Mouse (Mus musculus) 416B (cell line): ENCODE results near the gene Ecsit.
A peak's percentile ranks its signal among the peaks of the same experiment; 100 is the strongest.

Experiments used
- DNase-seq: peaks from one replicate; pipeline ENCODE4 v3.0.0; 2011; ENCODE audit warnings: low read depth

Ecsit gene

DNA sequence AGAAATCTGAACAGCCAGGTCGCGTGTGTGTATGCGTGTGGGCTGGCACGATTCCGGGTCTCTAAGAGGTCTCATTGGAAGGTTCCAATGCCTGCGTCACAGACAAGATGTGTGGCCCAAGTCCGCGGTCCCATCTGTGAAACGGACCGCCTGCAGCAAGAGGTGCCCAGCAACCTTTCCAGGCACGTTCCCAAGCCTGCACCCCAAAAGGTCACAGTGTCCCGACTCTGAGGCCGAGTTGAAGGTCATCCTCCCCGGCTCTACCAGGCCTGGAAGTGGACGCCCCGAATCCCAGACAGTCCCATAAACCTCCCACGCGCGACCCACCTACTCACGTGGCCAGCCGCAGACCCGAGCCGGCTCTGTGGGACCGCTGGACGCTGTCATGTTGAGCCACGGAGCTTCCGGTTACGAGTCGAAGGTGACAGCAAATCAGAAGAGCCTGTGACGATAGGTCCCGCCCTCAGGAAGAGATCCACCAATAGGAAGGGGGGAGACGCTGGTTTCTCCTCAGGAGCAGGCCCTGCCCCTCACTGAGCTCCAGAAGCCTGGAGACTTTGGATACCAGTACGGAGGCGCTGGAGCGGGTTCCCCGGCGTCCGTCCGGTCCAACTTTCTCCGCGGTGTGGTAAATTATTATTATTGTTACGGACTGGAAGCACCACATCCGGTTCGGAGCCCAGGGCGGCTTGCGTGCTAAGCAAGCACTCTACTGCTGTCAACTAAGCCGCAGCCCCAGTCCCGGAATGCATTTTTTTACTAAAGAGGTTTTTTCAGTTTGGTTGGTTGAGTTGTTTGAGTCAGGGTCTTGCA is at the start of gene Ecsit:
Gene Ecsit (minus strand): TSS at position 417 of the 813 bp plus-strand sequence.
- DNase-seq = peak; percentile 97

DNA sequence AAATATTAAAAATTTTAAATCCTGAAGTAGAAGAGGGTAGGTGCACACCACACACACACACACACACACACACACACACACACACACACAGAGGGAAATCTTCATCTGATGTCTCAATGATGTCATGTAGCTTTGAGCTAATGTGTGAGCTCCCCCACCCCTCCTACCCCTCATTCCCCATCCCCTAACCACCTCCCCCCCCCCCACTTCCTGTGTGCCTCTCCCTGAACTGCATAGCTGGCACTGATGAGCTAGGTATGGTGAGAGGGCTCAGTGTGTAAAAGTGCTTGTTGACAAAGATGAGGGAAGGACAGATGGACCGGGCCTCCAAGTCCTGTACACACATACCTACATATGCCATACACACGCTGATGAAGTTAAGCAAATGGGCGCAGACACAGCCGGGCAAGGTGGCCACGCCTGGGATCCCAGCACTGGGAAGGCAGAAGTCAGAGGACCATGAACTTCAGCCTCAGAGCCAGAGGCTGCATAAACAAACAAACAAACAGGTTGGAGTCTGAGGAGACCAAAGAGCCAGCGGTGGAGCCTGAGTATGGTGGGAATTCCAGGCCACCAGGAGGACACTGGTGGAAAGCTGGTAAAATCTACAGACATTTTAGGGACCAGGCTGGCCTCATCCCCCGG is 49.1 kb upstream of the Ecsit start:
- no peak for DNase-seq

DNA sequence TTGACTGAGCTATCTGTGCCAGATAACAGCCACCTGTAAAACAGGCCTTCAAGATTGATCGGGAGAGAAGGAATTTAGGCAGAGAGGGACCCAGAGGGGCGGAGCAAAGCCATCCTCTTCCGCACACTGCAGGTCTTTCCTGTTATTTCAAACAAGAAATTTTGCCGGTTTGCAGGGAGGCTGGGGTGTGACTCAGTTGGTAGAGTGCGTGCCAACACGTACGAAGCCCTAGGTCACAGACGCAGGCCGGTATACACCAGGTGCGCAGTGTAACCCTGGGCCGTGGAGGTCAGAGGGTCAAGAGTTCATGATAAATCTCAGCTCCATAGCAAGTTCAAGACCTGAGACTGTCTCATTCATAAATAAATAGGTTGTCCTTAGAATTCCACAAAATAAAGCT is 47.0 kb upstream of the Ecsit start:
- no peak for DNase-seq

DNA sequence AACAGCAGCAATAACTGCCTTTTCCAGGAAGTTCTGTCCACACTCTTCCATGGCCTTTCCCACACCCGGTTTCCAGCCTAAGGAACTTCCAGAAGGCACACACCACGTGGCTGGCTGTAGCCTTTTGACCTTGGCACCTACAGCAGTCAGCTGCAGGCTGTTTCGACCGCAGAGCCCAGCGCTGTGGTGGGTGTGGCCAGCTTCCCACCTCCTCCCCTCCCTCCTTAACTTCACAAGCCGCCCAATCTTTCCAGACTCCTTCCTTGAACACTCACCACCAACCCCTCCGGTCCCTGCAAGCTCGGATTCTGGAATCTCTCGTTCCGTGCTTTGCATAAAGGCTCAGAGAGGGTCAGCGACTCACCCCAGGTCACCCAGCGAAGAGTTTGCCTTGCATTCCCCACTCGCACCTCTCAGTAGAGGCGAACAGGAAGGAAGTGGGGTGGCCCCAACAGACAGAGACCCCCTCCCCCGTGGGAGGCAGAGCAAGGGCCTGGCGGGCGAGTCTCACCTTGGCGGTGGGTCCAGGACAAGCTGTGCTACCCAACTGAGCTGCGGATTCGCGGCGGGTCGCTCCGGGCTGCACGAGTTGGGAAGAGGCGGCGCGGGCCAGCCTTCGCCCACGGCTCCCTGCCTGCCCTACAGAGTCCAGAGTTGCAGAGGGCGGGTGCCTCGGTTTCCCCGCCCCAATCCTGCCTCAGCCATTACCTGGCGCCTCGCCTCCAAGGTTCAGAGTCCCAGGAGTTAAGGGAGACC is 46.2 kb upstream of the Ecsit start:
- no peak for DNase-seq

DNA sequence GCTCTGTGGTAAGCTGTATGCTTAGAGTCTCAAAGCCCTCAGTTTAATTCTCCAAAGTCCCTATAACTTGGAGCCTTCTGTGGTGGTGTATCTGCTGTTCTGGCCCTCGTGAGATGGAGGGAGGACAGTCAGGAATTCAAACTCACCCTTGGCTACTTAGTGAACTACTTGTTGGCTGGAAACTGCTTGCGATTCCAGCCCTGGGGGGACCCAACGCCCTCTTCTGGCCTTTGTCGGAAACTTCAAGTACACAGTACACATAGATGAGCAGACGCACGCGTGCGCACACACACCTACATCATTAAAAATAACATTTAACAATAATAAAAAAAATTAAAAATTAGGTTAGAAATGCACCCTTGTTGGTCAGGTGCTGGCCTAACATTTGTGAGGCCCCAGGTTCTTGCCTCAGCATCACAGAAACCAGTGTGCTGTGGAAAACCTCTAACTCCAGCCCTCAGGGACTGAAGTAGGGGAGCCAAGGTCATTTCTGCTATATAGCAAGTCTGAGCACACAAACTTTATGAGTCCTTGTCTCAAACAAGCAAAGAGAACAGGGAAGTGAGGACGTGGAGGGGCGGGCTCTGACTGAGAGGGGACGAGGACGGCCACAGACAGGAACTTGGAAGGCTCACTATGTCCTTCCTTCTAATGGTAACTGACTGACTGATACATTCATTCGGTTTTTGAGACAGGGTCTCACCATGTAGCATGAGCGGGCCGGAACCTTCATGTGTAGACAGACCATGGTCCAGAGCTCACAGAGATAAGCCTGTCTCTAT is 40.2 kb upstream of the Ecsit start:
- no peak for DNase-seq

DNA sequence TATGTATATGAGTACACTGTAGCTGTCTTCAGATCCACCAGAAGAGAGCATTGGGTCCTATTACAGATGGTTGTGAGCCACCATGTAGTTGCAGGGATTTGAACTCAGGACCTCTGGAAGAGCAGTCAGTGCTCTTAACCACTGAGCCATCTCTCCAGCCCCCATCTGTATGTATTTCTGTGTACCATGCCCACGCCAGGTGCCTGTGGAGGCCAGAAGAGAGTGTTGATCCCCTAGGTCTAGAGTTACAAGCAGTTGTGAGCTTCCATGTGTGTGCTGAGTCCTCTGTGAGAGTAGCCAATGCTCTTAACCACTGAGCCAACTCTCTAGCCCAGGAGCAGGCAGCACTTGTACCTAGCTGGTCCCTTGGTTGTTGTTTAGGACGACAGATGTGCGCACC is 38.9 kb upstream of the Ecsit start:
- no peak for DNase-seq

DNA sequence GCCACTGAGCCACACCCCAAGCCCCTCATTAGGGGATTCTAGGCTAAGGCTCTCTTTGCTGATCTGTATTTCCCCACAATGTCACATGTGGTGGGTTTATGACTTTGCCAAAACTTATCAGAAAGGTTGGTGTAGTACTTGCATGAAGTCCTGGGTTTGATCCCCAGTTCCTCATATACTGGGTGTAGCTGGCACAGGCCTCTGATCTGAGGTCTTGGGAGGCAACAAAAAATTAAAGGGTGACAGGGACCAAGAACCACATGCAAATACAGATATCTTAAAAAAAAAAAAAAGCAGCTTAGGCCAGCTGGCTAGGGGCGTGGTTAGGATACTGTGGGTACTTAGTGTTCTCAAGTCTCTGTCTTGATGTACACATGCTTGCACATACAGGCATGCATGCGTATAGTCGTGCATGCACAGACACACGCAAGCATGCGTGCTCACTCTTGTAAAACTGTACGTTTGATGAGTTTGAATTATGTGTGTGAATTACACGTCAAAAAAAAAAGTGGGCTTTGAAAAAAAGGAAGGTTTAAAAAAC is 37.9 kb upstream of the Ecsit start:
- DNase-seq = no peak

DNA sequence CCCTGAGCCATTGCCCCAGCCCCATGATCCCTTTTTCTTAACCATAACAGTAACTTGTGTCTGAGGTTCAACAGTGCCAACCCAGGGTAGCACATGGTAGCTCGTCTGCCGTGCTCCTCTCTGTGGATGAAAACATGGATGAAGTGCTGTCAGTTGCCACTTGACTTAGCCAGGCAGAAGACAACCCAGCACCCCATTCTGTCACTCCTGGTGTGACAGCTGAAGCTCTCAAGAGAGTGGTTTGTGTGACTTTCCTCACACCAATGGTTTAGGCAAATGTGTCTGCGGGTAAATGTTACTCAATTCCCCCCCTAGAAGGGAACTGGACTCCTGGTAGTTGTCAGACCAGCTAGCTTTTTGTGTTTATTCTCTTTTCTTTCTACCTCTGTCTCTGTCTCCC is 36.8 kb upstream of the Ecsit start:
- peak; percentile 47 for DNase-seq

DNA sequence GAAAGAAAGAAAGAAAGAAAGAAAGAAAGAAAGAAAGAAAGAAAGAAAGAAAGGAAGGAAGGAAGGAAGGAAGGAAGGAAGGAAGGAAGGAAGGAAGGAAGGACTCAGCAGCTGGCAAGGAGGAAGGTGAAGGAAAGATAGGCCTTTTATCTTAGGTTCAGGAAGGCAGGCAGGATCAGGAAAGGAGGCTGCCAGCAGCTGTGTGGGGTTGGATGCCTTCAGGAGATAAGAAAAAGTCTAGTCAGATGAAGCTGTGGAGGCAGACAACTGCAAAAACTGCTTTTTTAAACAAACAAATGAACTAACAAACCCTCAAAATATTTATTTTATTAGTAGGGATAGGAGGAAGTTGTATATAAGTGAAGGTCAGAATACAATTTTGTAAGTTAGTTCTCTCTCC is 36.3 kb upstream of the Ecsit start:
- DNase-seq = peak; percentile 31

DNA sequence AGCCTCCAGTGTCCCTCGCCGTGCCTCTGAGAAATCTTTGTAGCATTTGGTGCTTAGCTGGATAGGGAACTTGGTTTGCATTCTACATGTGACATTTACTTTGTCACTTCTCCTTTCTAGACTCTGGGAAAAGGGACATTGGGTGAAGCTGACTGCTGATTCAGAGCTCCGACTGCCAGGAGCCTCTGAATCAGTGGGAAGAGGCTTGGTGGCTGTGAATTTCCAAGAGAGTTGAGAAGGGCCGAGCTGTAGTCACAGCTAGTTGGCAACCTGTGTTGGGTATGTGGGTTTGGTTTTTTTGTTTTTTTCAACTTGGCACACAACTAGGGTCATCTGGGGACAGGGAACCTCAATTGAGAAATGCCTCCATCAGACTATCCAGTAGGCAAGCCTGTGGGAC is 34.3 kb upstream of the Ecsit start:
- DNase-seq = no peak

DNA sequence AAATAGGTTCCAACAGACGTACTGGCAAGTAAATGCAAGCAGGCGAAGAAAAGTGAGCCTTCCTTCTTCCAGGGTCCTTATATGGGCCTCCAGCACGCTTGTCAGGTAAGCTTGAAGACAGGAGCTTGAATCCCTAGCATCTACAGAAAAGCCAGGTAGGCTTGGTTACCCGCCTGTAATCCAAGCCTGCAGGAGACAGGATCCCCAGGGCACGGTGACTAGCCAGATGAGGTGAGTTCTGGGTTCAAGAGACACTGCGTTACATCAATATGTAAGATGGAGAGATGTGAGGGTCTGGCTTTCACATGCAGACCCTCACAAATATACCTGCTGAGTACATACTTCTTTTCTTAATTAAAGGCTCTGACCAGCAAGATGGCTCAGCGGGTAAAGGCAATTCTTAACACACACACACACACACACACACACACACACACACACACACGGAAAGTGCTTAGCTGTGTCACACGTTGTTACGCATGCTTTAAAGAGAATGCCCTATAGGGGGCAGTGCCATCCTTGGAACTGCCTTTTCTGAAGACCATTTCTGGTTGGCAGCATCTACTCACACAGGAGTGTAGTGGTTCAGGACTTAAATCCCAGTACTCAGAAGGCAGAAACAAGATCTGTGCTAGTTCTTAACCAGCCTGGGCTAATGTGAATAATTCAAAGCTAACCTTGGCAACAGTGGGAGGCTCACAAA is 32.7 kb upstream of the Ecsit start:
- DNase-seq = peak; percentile 95

DNA sequence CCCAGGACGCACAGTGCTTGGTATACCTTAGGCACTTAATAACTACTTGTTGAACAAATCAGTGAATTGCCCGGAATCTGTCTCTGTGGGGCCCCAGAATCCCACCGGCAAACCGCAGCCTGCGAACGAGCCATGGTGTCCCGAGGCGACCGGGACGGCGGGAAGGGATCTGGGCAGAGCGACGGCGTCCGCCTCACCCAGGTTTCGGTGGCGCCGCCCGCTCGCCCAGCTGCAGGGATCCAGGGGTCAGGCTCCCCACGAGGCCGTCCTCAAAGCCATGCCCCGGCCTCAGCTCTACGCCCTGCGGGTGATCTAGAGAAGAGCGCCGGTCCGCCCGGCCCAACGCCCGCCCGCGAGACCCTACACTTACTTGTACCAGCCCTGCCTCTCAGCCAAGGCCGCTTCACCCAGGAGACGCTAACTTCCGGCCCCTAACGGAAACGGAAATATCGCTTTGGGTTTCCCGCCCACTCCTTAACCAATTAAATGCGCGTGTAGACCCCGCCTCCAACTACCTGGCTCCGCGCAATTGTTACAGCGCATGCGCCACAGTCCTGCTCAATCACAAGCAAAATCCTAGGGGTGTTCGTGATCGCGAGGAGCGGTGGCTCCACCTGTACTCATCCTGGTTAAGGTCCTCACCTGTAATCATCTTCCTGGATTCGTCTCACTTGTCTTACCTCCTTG is 31.6 kb upstream of the Ecsit start, which contains the start of gene Elof1:
Gene Elof1 (minus strand): TSS at position 433 of the 687 bp plus-strand sequence.
- DNase-seq = peak; percentile 97

DNA sequence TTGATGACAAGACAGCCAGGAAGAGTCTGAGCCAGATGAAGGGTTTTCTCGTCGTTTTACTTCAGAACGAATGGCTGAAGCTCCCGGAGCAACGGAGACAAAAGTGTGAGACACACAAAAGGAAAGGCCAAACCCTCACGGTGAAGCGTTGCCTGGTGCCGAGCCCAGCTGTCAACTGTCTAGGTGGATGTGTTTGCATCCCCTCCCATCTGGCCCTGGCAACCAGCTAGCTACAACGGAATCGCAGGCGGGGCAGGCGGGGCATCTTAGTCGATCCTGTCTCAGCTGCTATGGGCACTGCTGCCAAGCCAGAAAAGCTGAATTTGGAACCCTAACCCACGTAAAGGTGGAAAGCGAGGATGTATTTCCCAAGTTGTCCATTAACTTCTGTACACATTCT is 30.8 kb upstream of the Ecsit start:
- peak; percentile 34 for DNase-seq

DNA sequence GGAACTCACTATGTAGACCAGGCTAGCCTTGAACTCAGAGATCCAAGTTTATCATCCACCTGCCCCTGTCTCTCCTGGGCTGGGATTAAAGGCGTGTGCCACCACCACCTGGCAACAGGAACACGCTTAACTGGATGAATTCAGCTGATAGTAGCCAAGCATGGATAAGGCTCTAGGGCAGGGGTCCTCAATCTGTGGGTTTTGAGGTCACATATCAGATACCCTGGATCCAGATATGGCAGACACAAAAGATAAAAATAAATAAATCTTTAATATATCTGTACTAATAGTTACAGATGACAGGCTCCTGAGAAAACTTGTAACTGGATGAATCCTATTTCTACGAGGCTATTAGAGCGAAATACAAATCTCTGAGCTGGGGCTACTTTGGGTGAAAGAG is 30.4 kb upstream of the Ecsit start:
- DNase-seq = no peak

DNA sequence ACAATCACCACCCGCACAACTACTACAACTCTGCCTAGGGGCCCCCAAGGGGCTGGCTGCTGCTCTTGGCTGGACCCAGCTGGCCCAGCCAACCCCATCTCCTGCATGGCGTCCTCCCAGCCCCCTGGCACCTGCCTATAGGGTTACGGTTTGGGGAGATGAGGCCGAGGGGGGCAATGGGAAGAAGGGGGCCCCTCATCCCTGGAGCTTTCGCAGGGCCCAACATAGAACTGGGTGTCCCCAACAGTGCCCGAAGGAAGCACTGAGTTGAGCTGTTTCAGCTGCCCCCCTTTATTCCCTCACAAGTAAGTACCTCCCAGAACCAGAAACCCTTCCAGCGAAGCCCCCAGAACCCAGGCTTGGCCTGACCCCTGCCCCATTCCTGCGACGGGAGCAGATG is 23.0 kb upstream of the Ecsit start:
- no peak for DNase-seq

DNA sequence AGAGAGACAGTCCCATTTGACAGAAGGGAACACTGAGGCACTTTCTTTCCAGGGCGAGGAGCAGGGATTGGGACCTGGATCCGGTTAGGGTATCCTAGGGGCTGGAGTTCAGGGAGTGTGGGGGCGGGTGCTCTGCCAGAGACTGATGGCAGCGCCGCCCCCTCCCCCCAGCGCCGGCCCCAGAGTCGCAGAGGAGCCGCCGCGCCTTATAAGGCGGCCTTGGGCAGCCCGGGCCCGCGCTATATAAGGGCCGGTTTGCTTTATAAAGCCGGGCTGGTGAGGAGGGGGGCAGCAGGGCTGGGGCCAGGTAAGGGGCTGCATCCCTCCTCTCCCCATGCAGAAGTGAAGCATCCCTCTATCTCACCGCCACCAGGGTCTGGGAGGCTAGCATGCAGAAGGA is 14.7 kb upstream of the Ecsit start:
- no peak for DNase-seq

DNA sequence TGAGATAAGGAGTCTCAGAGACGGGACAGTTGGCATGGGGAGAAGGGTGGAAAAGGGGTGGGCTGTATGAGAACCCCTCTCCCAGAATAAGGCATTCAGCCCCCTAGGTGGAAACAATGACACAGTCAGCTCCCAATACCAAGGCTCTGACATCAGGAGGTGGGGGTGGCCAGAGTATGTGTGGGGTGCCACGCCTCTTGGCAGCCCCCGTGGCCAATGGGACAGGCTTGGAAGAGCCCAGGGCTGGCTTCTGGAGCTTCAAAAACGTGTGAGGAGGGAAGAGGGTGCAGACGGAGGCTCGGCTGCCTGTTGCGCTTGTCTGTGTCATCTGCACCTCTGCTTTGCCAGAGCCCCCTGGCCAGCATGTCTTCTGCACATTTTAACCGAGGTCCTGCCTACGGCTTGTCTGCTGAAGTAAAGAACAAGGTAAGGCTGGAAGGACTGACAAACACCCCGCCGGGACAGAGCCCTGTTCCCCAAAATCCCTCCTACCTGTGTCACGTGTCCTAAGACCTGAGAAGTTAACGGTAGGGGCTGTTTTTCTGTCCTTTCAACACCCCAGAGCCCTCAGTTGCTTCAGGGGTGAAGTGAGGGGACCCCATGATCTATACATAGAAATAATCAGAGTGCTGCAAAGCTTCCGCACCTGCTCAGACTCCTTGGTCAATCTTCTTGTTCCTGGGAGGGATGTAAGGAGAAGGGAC is 13.9 kb upstream of the Ecsit start, which contains the start of gene Cnn1:
Gene Cnn1 (plus strand): TSS at position 224 of the 704 bp plus-strand sequence.
- no peak for DNase-seq

DNA sequence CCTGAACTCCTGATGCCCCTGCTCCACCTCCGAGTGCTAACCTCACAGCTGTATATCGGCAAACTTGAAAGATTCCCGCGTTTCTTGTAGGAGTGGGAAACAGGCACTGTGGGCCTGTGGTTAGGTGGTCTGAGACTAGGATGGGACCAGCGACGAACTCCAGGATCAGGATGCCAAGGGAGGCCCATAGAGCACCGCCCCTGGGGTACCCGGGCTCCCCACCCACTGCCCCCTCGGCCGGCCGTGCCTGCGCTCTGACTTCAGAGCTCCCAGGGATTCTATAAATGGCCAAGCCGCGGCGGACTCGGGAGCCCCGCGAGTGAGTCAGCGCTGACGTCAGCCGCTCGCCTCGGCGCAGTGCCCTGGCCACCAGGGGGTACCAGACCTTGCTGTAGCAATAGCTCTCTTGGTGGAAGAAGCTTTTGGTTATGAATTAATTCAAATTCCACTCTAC is 10.6 kb upstream of the Ecsit start:
- DNase-seq = peak; percentile 90

DNA sequence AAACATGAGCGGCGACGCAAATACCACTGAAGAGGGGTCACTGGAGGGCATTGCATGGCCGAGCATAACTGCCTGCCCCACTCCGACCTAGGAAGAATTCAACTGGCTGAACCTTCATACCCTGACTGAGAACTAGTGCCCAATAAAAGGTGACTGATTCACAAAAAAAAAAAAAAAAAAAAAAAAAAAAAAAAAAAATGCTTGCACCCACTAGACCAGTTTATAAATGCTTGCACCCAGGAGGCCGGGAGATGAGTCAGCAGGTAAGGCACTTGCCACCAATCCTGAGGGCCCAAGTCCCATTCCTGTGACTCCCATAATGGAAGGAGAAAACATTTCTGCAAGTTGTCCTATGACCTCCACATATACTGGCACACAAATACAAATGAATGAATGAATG is 7.5 kb upstream of the Ecsit start:
- DNase-seq = no peak

DNA sequence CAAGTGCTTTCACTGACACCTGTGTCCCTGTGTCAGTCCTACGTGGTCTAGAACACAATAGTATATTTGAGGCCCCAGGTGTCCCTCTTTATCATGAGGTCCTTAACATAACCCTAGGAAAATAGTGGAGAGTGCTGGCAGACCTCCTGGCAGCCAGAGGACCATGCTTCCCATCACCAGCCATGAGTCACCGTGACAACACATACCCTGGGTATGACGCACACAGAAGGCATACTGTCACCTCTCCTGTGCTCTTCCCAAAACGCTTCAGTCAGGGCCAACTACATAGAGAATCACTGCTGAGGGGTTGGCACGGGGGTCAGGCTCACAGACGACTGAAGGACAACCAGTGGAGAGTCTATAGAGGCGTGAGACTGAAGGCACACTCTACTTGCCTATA is 4.7 kb upstream of the Ecsit start:
- DNase-seq = no peak
